Mouse (Mus musculus): ENCODE data around the gene Zfp598.

Zfp598 gene

GRCm38 (mm10) chr17:24669545-24670245 lies at the start of gene Zfp598:
Gene Zfp598 (plus strand): TSS chr17:24669687.
- DNase-seq = peak; percentile 99

DNA sequence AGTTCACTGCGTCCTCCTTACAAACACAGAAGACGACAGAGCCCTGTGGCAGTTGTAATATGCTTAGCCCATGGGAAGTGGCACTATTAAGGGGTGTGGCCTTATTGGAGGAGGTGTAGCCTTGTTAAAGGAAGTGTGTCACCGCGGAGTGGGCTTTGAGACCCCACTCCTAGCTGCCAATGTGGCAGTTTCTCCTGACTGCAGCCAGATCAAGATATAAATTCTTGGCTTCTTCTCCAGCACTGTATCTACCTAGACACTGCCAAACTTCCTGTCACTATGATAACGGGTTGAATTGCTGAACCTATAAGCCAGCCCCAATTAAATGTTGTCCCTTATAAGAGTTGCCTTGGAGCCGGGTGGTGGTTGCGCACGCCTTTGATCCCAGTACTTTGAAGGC lies 44.0 kb upstream of the Zfp598 start:
- no peak for DNase-seq

- DNase-seq = peak; percentile 85
Measured at GRCm38 (mm10) chr17:24628646-24629045, 40.8 kb upstream of the Zfp598 start.

DNA sequence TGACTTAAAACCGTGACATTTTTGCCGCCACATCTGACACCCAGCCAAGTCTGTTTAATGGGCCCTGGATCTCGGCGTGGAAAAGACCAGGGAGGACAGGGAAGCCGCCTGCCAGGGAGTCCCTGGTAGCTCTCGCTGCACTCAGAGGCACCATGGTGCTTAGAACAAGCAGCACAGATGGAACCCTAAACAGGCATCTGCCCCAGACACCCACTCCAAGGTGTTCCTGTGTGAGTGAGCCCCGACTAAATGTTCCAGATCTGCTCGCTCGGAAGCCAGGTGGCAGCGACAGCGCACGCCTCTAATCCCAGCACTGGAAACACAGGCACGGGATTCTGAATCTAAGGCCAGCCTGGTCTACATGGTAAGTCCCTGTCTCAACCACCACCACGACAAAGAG lies 39.4 kb upstream of the Zfp598 start:
- DNase-seq = no peak

GRCm38 (mm10) chr17:24632167-24632812 lies 37.2 kb upstream of the Zfp598 start, which contains the start of the genes Tsc2 and Nthl1:
Gene Tsc2 (minus strand): TSS chr17:24632630.
Gene Nthl1 (plus strand): TSS chr17:24632680.
- DNase-seq = peak; percentile 91

DNA sequence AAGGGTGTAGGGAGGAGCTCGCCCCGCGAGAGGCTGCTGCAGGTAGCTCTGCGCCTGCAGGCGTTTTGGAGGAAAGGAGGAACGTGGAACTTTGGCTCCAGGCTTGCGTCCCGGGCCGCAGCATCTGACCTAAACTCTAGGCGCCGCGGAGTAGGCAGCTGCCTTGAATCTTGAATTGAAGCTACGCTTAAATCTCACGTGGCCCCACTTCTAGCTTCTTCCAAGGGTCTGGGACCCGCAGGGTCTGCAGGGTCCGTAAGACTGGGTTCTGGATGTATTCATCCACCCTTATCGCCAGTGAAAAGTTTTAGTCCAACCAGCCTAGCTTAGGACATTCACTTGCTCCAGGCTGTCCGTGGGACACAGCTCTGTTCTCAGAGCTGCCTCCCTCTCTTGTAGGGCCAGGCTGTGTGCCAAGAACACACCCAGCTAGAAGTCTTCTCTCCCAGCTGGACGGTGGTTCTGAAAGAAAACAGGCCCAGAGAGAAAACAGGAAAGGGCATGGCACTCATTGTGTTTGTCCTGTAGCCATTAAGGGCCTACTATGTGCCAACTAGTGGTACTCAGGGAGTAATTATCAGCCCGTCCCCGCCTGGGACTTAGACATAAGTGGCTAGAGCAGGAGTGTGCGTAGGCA lies 36.6 kb upstream of the Zfp598 start:
- DNase-seq = no peak

DNA sequence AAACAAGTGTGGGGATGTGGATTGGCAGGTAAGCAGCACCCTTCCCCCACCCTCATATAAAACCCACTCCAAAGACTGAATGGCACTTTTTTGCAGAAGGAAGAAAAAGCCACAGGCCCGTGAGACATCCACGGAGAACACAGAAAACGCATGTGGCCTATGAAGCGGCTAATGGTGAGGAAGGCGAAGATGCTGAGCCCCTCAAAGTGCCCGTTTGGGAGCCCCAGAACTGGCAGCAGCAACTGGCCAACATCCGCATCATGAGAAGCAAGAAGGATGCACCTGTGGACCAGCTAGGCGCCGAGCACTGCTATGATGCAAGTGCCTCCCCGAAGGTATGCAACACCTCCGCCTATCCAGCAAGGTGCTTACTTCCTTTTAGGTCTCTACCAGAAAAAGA lies 35.7 kb upstream of the Zfp598 start:
- no peak for DNase-seq

DNA sequence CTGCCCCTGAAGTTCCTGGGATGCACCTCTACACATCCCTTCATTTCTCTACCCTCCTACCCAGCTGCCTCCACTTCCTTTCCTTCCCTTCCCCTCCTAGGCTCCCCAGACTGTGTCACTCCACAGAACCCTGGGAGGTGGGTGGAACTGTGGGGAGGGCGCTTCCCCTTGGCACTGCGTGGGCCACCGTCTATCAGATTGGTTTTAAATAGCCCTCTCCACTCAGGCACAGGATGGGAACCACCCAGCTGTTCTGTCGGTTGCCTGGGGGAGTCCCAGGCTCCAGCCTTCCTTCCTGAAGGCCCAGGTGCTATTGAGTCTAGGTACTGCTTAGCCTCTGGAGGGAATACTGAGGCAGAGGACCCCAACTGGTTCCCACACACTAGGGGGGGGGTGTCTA lies 34.5 kb upstream of the Zfp598 start:
- DNase-seq = no peak

DNA sequence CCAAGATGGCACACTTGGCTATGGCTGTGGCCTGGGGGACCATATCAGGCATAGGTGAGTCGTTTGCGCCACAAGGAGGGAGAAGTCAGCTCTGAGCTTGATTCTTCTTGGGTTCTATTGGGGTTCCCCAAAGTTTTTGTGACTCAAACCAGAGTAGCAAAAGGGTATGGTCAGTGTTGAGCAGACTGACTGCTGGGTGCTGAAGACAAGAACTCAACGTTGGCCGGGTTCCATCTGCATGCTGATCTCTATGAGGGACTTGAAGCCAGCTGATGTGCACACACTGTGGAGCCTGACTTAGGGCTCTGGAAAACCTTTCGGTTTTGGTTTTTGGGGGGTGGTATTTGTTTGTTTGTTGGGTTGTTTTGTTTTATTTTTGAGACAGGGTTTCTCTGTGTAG lies 33.8 kb upstream of the Zfp598 start:
- no peak for DNase-seq

- no peak for DNase-seq
Measured at GRCm38 (mm10) chr17:24636781-24637481, 32.6 kb upstream of the Zfp598 start.

GRCm38 (mm10) chr17:24638214-24638613 lies 31.3 kb upstream of the Zfp598 start:
- DNase-seq = no peak

DNA sequence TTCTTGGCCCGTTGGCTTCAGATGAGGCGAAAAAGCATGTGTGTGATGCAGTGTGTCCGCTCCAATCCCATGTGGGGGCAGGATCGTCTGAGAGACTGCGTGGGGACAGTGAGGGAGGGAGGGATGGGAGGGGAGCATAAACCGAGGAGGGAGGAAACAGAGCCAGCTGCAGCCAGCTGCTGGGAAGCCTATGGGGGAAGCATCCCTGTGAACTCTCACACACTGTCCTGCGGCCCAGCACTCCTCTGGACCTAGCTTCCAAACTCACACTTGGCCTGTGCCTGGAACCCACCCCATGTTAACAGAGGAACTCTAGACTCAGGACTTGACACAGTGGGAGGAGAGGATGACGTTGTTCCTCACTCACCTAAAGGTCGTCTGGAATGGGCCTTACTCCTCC lies 30.6 kb upstream of the Zfp598 start:
- DNase-seq = no peak

DNA sequence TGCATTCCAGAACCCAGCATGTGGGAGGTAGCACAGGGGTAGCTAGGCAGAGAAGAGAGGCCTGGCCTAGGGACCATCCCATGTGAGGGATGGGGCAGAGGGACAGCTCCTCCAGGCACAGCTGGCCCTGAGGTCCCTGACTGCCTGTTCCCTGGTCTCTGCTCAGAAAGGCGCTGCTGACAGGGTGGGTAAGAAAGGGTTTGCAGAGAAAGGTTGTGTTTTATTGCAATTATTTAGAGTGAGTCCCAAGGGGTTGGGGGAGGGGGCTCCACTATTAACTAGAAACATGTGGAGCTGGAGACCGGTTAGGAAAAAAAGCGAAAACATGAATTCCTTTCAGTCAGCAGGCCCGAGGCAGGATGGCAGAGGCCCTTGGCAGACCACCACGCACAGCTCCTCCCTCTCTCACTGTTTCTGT lies 29.9 kb upstream of the Zfp598 start:
- DNase-seq = no peak

GRCm38 (mm10) chr17:24640119-24640518 lies 29.4 kb upstream of the Zfp598 start:
- DNase-seq = no peak

- DNase-seq = no peak
Measured at GRCm38 (mm10) chr17:24640581-24640980, 28.9 kb upstream of the Zfp598 start.

DNA sequence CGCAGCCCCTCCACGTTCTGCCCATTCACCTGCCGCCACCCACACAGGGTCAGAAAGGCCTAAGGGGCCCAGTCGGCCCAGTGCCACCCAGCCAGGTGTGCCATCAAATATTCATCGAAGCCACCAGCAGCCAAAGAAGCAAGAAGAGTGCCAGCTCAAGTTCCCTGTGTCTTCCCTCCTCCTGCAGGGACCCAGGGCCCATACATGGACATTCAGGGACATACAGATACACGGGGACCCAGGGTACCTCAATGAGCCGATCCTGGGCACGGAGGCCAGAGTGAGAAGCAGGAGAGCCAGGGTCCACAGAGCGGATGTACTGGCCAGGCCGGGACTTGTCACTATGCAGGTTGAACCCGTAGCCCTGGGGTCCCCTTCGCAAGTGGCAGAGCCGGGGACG lies 27.5 kb upstream of the Zfp598 start:
- no peak for DNase-seq

- DNase-seq = no peak
Measured at GRCm38 (mm10) chr17:24642791-24643343, 26.6 kb upstream of the Zfp598 start.

GRCm38 (mm10) chr17:24644030-24644715 lies 25.3 kb upstream of the Zfp598 start:
- no peak for DNase-seq

GRCm38 (mm10) chr17:24644875-24645721 lies 24.4 kb upstream of the Zfp598 start:
- no peak for DNase-seq

DNA sequence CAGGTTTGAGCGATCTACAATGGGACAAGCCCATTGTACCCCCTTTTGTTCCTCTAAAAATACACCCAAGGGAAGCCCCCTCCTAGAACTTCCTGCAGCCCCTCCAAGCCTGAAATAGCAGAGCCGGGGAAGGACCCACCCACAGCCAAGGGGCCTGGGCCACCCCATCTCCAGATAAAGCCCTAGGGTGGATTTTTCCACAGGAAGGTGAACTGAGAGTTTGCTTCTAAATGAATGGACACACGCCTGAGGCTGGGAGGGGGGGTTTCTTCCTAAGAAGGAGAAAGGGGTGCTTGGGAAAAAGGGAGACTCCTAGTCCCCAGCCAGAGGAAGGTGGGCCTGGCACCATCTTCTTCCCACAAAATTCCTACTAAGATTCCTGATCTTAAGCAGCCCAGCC lies 23.6 kb upstream of the Zfp598 start:
- DNase-seq = no peak

- no peak for DNase-seq
Measured at GRCm38 (mm10) chr17:24646381-24646780, 23.1 kb upstream of the Zfp598 start.

DNA sequence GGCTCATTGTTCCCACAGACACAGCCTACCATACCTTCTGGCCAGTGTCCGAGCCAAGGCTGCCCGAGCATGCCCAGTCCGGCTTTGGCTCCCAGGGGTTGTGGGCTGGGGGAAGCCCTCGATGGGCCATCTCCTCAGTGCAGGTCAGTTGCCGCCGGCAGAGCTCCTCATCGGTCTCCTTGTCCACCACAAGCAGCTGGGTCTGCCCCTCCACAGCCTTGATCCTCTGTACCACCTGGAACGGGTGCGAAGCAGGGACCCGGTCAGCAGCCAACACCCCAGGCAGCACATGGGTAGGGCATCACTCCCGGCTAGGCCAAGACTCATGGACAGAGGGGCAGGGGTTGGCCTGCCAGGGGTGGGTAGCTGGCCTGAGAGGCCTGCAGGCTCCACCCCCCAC lies 22.0 kb upstream of the Zfp598 start:
- DNase-seq = no peak
